14 mouse cellular contexts compared by ENCODE assay signal in genomic region chr15:8655251-8655650, GRCm38 (mm10). TPM values are rescaled to one million over a fixed set of nuclear protein-coding genes. Genes with fewer than 3 reads are reported as not detected.
A peak's percentile ranks its signal among the peaks of the same experiment; 100 is the strongest.
DNase-seq lines count a peak whose midpoint lies in the region; ATAC-seq lines count a peak whose summit lies in the region.
"Had no signal": no experiment of that assay in that cellular context is flagged by ENCODE, and none has a peak within 500 bp of the region (broad histone marks: within the 10 kb centered on the region; RNA-seq: fewer than 3 reads in every experiment).

No protein-coding gene starts in this region.

- no peak overlapping the region for H3K4me3 ChIP-seq in heart, embryonic 14.5 days (ENCODE audit: control insufficient read depth in 1 of 2, insufficient read depth in 1 of 2, low read depth in 1 of 2, low read length in 2 of 2)
- no peak overlapping the region for H3K4me3 ChIP-seq in lung, embryonic 15.5 days
- no peak overlapping the region for H3K4me3 ChIP-seq in embryonic facial prominence, embryonic 13.5 days
- no peak overlapping the region for H3K4me3 ChIP-seq in stomach, embryonic 15.5 days (replicated peaks)
- H3K4me3 ChIP-seq: midbrain, embryonic 12.5 days had no signal

- no peaks in the 10 kb centered on the region for H3K9me3 ChIP-seq in heart, embryonic 14.5 days (ENCODE audit: control insufficient read depth, low read length)
- H3K9me3 ChIP-seq in lung, embryonic 15.5 days = no peaks in the 10 kb centered on the region
- no peaks in the 10 kb centered on the region for H3K9me3 ChIP-seq in embryonic facial prominence, embryonic 13.5 days
- no peaks in the 10 kb centered on the region for H3K9me3 ChIP-seq in stomach, embryonic 15.5 days
- H3K9me3 ChIP-seq: midbrain, embryonic 12.5 days had no signal

- H3K4me2 ChIP-seq in heart, embryonic 14.5 days (ENCODE audit: low read length) = no peak overlapping the region
- no peak overlapping the region for H3K4me2 ChIP-seq in lung, embryonic 15.5 days
- H3K4me2 ChIP-seq in embryonic facial prominence, embryonic 13.5 days = peak overlapping the region; percentile 43
- 0 out of 2 replicates have a peak overlapping the region, but pooled peaks have one; percentile 0 for H3K4me2 ChIP-seq in stomach, embryonic 15.5 days
- H3K4me2 ChIP-seq: midbrain, embryonic 12.5 days had no signal

- no peak for DNase-seq in heart, postnatal 36 days
- no peak for DNase-seq in lung, postnatal 25 days (ENCODE audit: low spot score)
- no peak for DNase-seq in adrenal gland, adult 8-10 months
- DNase-seq: cerebellum, adult 11 months; gastrocnemius, postnatal 25 days; kidney, postnatal 36 days; layer of hippocampus, postnatal 36 days; lung, postnatal 14 days had no signal

- intact Hi-C loops in heart, postnatal 36 days (cut with DNase I) = no loop called here

- WGBS in heart, embryonic 14.5 days = 76% methylated on average over 9 of the region's 9 CpGs
- WGBS in lung, embryonic 15.5 days = 48% methylated on average over 9 of the region's 9 CpGs
- 11% methylated on average over 9 of the region's 9 CpGs for WGBS in embryonic facial prominence, embryonic 13.5 days
- 51% methylated on average over 9 of the region's 9 CpGs for WGBS in stomach, embryonic 15.5 days

- peaks cover 10 to 13% of the 10 kb centered on the region in 2 experiments for H3K4me1 ChIP-seq in heart, embryonic 14.5 days (ENCODE audit: control insufficient read depth in 2 of 2, insufficient read depth in 2 of 2, low read length in 2 of 2)
- peaks cover 34% of the 10 kb centered on the region for H3K4me1 ChIP-seq in lung, embryonic 15.5 days
- H3K4me1 ChIP-seq in embryonic facial prominence, embryonic 13.5 days = peaks cover 55% of the 10 kb centered on the region
- H3K4me1 ChIP-seq in stomach, embryonic 15.5 days = peaks cover 7% of the 10 kb centered on the region; the same call in 1 of the 2 replicates

- no peak for ATAC-seq in heart, embryonic 14.5 days (ENCODE audit: insufficient number of reproducible peaks, insufficient read depth, low FRiP score, low read depth)
- ATAC-seq in lung, embryonic 15.5 days (ENCODE audit: borderline replicate concordance, extremely low read depth, low FRiP score, low TSS enrichment) = no peak
- ATAC-seq in embryonic facial prominence, embryonic 13.5 days (ENCODE audit: insufficient number of reproducible peaks, insufficient read depth, low FRiP score, low TSS enrichment, low read depth) = 0 out of 2 replicates have a peak, but pooled peaks have one; percentile 29
- no peak for ATAC-seq in stomach, embryonic 15.5 days (ENCODE audit: insufficient read depth, low FRiP score, low read depth)
- ATAC-seq: intestine, postnatal 0 days had no signal

- no peaks in the 10 kb centered on the region for H3K27me3 ChIP-seq in heart, embryonic 14.5 days (ENCODE audit: control insufficient read depth, insufficient read depth, low read length)
- no peaks in the 10 kb centered on the region for H3K27me3 ChIP-seq in lung, embryonic 15.5 days
- H3K27me3 ChIP-seq in embryonic facial prominence, embryonic 13.5 days = no peaks in the 10 kb centered on the region
- no peaks in the 10 kb centered on the region for H3K27me3 ChIP-seq in stomach, embryonic 15.5 days (replicated peaks)
- H3K27me3 ChIP-seq: midbrain, embryonic 12.5 days had no signal

- no peak overlapping the region for H3K9ac ChIP-seq in heart, embryonic 14.5 days (ENCODE audit: low read length)
- no peak overlapping the region for H3K9ac ChIP-seq in lung, embryonic 15.5 days
- H3K9ac ChIP-seq in embryonic facial prominence, embryonic 13.5 days = no peak overlapping the region
- H3K9ac ChIP-seq in stomach, embryonic 15.5 days = no peak overlapping the region
- H3K9ac ChIP-seq: midbrain, embryonic 12.5 days had no signal

- H3K36me3 ChIP-seq in heart, embryonic 14.5 days (ENCODE audit: control insufficient read depth, insufficient read depth, low read length) = 0 out of 2 replicates have a peak, but pooled peaks cover 4% of the 10 kb centered on the region
- no peaks in the 10 kb centered on the region for H3K36me3 ChIP-seq in lung, embryonic 15.5 days
- peaks cover under 1% of the 10 kb centered on the region; the same call in 1 of the 2 replicates for H3K36me3 ChIP-seq in embryonic facial prominence, embryonic 13.5 days
- no peaks in the 10 kb centered on the region for H3K36me3 ChIP-seq in stomach, embryonic 15.5 days
- H3K36me3 ChIP-seq: midbrain, embryonic 12.5 days had no signal

- H3K27ac ChIP-seq in heart, embryonic 14.5 days (replicated peaks in 1 of 2; ENCODE audit: control insufficient read depth in 1 of 2, insufficient read depth in 1 of 2, low read depth in 2 of 2, low read length in 2 of 2) = peak overlapping the region; percentile 20 to 25; a peak in 1 of 4 replicates
- H3K27ac ChIP-seq in lung, embryonic 15.5 days = peak overlapping the region; percentile 18; the same call in 1 of the 2 replicates
- peak overlapping the region; percentile 86 for H3K27ac ChIP-seq in embryonic facial prominence, embryonic 13.5 days
- 0 out of 2 replicates have a peak overlapping the region, but pooled peaks have one; percentile 2 for H3K27ac ChIP-seq in stomach, embryonic 15.5 days
- H3K27ac ChIP-seq: midbrain, embryonic 12.5 days had no signal

RNA-seq across cellular contexts. Expression of gene Slc1a3, which starts 55.3 kb away (rescaled TPM):
- polyA plus RNA-seq in heart, embryonic 14.5 days (2014; fragmentation: Nextera tagmentation; extraction: Ambion mirVana) = 13.3 and 13.7 TPM in 2 replicates
- 1 to 10 TPM; 1.5 to 2.9 TPM for total RNA-seq in heart, postnatal 36 days (2021)
- 20.9 and 23.8 TPM in 2 replicates for polyA plus RNA-seq in lung, embryonic 15.5 days (2015; fragmentation: Nextera tagmentation; extraction: Ambion mirVana)
- polyA plus RNA-seq in embryonic facial prominence, embryonic 13.5 days (2015; fragmentation: Nextera tagmentation; extraction: Ambion mirVana) = 37.2 and 39.9 TPM in 2 replicates
- 11.1 and 12.3 TPM in 2 replicates for polyA plus RNA-seq in stomach, embryonic 15.5 days (2015; fragmentation: Nextera tagmentation; extraction: Ambion mirVana)
- total RNA-seq in adrenal gland, adult 8-10 months (2022) = 10 to 100 TPM in 3 of 4 experiments, 1 to 10 TPM in 1; 5.7 to 19.4 (median 16.8) TPM

Comparison
In these comparisons a context has a peak if more than half of its experiments do, and no peak if none do; other contexts are left out.
1. H3K27ac ChIP-seq: peak in every context shown above with its lines; median percentile 86 in embryonic facial prominence, embryonic 13.5 days; 22 in heart, embryonic 14.5 days; 18 in lung, embryonic 15.5 days; 2 in stomach, embryonic 15.5 days.
2. H3K4me2 ChIP-seq: peak in embryonic facial prominence, embryonic 13.5 days (single experiment) and stomach, embryonic 15.5 days (single experiment); none in heart, embryonic 14.5 days (single experiment) and lung, embryonic 15.5 days (single experiment).